Mouse (Mus musculus) brain, embryonic 14.5 days (tissue): ENCODE measurements around the gene Ifitm10.

Source experiments
- CTCF ChIP-seq: fragments of 200-500 bp; IDR thresholded peaks from 2 replicates; pipeline ENCODE4 v1.5.1; 2012; ENCODE audit warnings: inconsistent platforms, mild to moderate bottlenecking, moderate library complexity, borderline replicate concordance; ENCODE audit not compliant: insufficient read depth, insufficient read length; ENCODE audit errors: extremely low read depth
- POLR2A ChIP-seq: fragments of 200-500 bp; IDR thresholded peaks from 2 replicates; pipeline ENCODE4 v1.6.1; 2012; ENCODE audit warnings: mild to moderate bottlenecking, inconsistent platforms, borderline replicate concordance; ENCODE audit not compliant: poor library complexity, insufficient read depth, insufficient read length, severe bottlenecking; ENCODE audit errors: extremely low read depth

GRCm38 (mm10) chr7:142323396-142324117, 50.0 kb downstream of the Ifitm10 start:
- TF ChIP-seq CTCF (no peak), POLR2A (no peak)
